Mouse (Mus musculus) cortical plate, adult 2 months (tissue): ENCODE results near the gene Tyk2.

Experiments
- CTCF ChIP-seq: fragments of 200-500 bp; IDR thresholded peaks from 2 replicates; pipeline ENCODE4 v1.5.1; 2011; ENCODE audit warnings: mild to moderate bottlenecking, control low read depth, low read length; ENCODE audit not compliant: insufficient read depth; ENCODE audit errors: extremely low read depth
- POLR2A ChIP-seq: fragments of 200-500 bp; IDR thresholded peaks from 2 replicates; pipeline ENCODE4 v1.6.1; 2011; ENCODE audit warnings: mild to moderate bottlenecking, low read length, control low read depth; ENCODE audit not compliant: insufficient read depth; ENCODE audit errors: extremely low read depth

DNA sequence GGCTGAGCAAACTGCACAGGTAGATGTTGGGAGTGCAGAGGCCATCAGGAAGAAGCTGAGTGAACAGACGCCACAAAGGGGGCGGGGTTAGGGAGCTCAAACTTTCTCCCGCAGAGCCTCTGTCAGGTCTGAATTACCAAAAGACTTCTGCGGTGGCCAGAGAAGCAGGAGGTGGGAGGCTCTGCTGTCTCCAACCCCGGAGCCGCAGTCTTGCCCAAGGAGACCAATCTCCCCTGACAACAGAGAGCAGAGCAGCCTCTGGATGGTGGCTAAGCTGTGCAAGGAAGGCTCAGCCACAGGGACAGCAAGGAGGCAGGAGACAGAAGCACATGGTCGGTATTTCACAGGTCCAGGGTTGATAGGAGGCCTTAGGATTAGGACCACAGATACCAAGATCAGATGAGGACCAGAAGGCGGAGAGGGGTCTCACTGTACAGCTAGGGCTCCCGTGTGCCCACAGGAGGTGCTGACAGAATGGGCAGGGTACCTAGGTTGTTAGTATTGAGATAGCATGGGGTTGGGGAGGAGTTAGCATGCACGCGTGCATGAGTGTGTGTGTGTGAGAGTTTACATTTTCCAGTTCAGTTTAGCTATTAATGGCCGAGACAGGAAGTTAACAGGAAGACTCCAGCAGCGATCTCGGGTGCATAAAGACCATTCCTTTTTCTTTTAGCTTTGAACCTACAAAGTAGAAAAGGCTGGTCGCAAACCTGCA is 30.4 kb downstream of the Tyk2 start:
- TF ChIP-seq CTCF (no peak), POLR2A (no peak)
